Mouse (Mus musculus) C2C12 (cell line): ENCODE data around the gene Plcxd1. TPM values are rescaled to one million over a fixed set of nuclear protein-coding genes. Genes with fewer than 3 reads are reported as not detected.

Experiments used
- H3K27me3 ChIP-seq: one replicate; pipeline ENCODE4 v1.6.1; 2011; ENCODE audit not compliant: control insufficient read depth, insufficient read depth, insufficient read length
- H3K36me3 ChIP-seq: one replicate; pipeline ENCODE4 v1.6.1; 2011; ENCODE audit not compliant: control insufficient read depth, insufficient read depth
- H3K4me3 ChIP-seq: one replicate; pipeline ENCODE4 v1.5.1; 2011; ENCODE audit warnings: mild to moderate bottlenecking, control low read depth; ENCODE audit not compliant: poor library complexity, insufficient read depth, severe bottlenecking
- H3K79me2 ChIP-seq: one replicate; pipeline ENCODE4 v1.6.1; 2011; ENCODE audit not compliant: control insufficient read depth, insufficient read depth
- H3K79me3 ChIP-seq: one replicate; pipeline ENCODE4 v1.6.1; 2011; ENCODE audit warnings: low read depth, control low read depth
- H3ac ChIP-seq: one replicate; pipeline ENCODE3; 2011; ENCODE audit warnings: low read depth; ENCODE audit not compliant: control insufficient read depth, insufficient read length
- CEBPB ChIP-seq: IDR thresholded peaks from one replicate; pipeline ENCODE4 v1.6.1; 2011; ENCODE audit warnings: low read depth, mild to moderate bottlenecking, control low read depth, moderate library complexity
- CTCF ChIP-seq: IDR thresholded peaks from one replicate; pipeline ENCODE4 v1.5.1; 2011; ENCODE audit not compliant: control insufficient read depth, insufficient read depth, insufficient read length
- FOSL1 ChIP-seq: IDR thresholded peaks from one replicate; pipeline ENCODE4 v1.8.0; 2011; ENCODE audit warnings: mild to moderate bottlenecking, low read length; ENCODE audit not compliant: poor library complexity, insufficient read depth, severe bottlenecking
- MAX ChIP-seq: IDR thresholded peaks from one replicate; pipeline ENCODE4 v1.6.1; 2011; ENCODE audit warnings: mild to moderate bottlenecking, control low read depth
- MYOD1 ChIP-seq: IDR thresholded peaks from one replicate; pipeline ENCODE4 v1.6.1; 2011; ENCODE audit warnings: low read depth; ENCODE audit not compliant: control insufficient read depth, insufficient read length
- MYOG ChIP-seq: IDR thresholded peaks from one replicate; pipeline ENCODE4 v1.6.1; 2011; ENCODE audit not compliant: control insufficient read depth, insufficient read length; ENCODE audit errors: extremely low read depth
- USF1 ChIP-seq: IDR thresholded peaks from one replicate; pipeline ENCODE4 v1.6.1; 2011; ENCODE audit warnings: low read depth, mild to moderate bottlenecking, control low read depth, moderate library complexity
- polyA plus RNA-seq: library from polyadenylated mRNA; unstranded; fragments of >200 nt; fragmentation: generic; extraction: Trizol; gene quantifications from one replicate; pipeline ENCODE4 v1.2.1, GENCODE M21; 2012; ENCODE audit warnings: missing spikeins

Plcxd1 gene
- polyA plus RNA-seq, 1 experiment: 0.78 TPM

DNA sequence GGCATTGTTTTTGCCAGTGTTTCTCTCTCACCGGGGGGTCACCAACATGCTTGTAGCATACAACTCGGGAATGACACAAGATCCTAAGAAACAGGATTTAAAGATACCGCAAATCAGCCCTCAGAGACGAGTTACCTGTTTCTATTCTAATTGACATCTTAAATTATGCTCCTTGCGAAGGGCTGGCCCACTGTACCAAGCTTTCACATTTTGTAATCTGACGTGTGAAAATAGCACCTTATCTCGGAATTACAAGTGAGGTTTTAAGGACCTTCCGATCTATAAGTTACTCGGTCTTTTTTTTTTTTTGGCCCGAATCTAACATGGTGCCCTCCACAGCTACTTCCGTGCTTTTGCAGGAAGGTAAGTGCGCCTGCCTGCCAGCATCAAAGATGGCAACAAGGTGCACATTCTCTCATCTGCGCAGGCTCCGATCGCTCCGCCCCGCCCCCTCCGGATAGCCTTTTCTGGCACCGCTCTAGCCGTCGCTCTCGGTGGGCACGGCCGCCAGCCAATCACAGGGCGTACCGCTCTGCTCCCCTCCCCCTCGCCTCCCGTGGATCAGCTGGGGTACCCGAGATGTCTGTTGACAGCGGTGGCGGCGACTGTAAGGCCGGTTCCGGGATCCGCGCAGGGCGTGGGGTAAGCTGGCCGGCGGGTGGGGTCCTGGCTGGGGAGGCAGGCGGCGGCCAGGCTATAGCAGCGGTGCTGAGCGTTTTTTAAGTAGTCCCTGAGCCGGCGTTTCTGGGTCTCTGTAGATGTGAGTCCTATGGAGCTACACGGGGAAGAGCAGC, 35.7 kb downstream of the Plcxd1 start, which contains the start of gene Chfr:
TSS of gene Chfr (plus strand) at position 550 of the 794 bp plus-strand sequence.
- TF ChIP-seq CEBPB: no peak
- no peak for TF ChIP-seq USF1
- TF ChIP-seq MYOG: no peak
- TF ChIP-seq MAX: no peak
- TF ChIP-seq MYOD1: no peak
- no peak for TF ChIP-seq CTCF
- no peak for TF ChIP-seq FOSL1

DNA sequence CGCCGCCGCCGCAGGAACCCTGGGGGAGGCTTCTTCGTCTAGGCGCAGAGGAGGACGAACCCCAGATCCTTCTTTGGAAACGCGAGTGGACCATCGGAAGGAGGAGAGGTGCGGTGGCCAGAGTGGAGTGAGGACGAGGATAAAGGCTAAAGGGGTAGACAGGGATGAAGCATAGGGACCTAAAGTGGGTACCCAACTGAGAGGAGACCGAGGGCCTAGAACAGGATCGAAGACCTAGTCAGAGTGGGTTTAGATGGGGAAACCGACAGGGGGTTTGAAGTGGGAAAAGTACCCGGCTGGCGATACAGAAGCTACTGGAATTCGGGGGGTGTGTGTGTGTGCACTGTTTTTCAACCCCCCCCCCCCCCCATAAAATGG, 36.3 kb downstream of the Plcxd1 start:
- Histone ChIP-seq H3K79me3 (peaks cover 11% of the 10 kb centered on the region), H3K27me3 (no peaks in the 10 kb centered on the region), H3K4me3 (peak overlapping the region; percentile 66), H3ac (peak overlapping the region; percentile 71), H3K79me2 (peaks cover 28% of the 10 kb centered on the region), H3K36me3 (no peaks in the 10 kb centered on the region)
- TF ChIP-seq MAX: no peak
- TF ChIP-seq CEBPB: no peak
- no peak for TF ChIP-seq MYOD1
- no peak for TF ChIP-seq MYOG
- TF ChIP-seq FOSL1: no peak
- no peak for TF ChIP-seq CTCF
- TF ChIP-seq USF1: no peak

More for the DNA sequence above, 35.7 kb downstream of the Plcxd1 start, which contains the start of gene Chfr:
- Histone ChIP-seq H3K79me2 (peaks cover 28% of the 10 kb centered on the region), H3K36me3 (no peaks in the 10 kb centered on the region), H3ac (peak within 1 kb of the TSS; percentile 71), H3K4me3 (peak within 1 kb of the TSS; percentile 66), H3K27me3 (no peaks in the 10 kb centered on the region), H3K79me3 (peaks cover 11% of the 10 kb centered on the region)

DNA sequence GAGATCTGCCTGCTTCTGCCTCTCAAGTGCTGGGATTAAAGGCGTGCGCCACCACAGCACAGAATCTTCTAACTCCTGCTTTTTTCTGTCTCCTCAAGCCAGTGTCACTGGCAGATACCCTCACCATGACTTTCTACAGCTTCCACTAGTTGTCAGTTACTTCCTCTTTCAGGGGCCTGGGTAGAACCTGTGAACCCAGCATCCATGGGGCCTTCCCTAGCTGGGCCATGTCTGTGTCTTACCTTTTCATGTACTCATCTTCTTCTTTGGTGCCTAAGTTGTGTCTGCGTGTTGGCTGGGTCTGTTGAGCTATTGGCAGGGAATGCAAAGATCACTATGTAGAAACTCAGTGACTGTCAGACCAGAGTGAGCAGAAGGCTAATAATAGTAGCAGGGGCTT, 38.0 kb downstream of the Plcxd1 start:
- no peaks in the 10 kb centered on the region for H3K27me3 ChIP-seq
- peaks cover 28% of the 10 kb centered on the region for H3K79me2 ChIP-seq
- TF ChIP-seq CTCF: no peak
- TF ChIP-seq USF1: no peak
- H3K36me3 ChIP-seq: peaks cover 5% of the 10 kb centered on the region
- H3K4me3 ChIP-seq: no peak overlapping the region
- peaks cover 11% of the 10 kb centered on the region for H3K79me3 ChIP-seq
- H3ac ChIP-seq: no peak overlapping the region

DNA sequence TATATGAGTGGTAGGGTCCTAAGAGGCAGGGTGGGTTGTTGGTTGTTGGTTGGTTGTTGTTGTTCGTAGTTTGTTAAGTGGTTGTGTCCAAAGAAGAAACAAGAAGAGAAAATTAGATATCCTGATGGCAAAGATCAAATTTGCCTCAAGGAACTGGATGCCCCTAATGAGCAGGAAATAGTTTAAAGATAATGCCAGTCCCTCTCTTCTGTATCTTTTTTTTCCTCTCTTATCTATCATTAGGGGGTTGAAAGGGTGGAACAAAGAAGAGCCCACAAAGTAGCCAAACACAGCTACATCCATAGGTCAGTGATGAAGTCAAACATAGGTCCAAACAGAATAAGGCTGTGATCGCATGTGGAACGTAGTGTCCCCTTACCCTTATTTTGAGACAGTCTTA, 39.6 kb downstream of the Plcxd1 start:
- no peak for TF ChIP-seq MYOD1
- TF ChIP-seq USF1: no peak
- no peak for TF ChIP-seq MAX
- TF ChIP-seq CTCF: no peak
- TF ChIP-seq MYOG: no peak
- TF ChIP-seq CEBPB: no peak
- TF ChIP-seq FOSL1: no peak
- Histone ChIP-seq H3K79me2 (peaks cover 28% of the 10 kb centered on the region), H3K4me3 (no peak overlapping the region), H3ac (no peak overlapping the region), H3K36me3 (peaks cover 7% of the 10 kb centered on the region), H3K27me3 (no peaks in the 10 kb centered on the region), H3K79me3 (peaks cover 11% of the 10 kb centered on the region)

DNA sequence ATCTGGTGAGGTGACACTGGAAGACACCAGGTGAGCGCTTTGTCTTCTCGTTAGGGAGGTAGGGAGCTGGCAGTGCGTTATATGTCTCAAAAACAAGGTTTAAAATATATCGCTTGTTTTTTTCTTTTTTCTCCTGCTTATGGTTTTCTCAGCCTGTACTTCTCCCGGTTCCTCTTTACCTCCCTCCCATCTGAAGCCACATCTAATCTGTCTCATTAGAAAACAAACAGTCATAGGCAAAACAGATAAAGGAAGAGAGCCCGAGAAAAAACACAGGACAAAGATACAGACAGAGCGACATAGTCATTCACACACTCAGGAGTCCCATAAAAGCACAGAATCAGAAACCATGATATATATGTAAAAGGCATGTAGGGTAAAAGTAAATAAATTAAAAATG, 40.7 kb downstream of the Plcxd1 start:
- peaks cover 11% of the 10 kb centered on the region for H3K79me3 ChIP-seq
- no peaks in the 10 kb centered on the region for H3K27me3 ChIP-seq
- peaks cover 28% of the 10 kb centered on the region for H3K79me2 ChIP-seq
- H3K36me3 ChIP-seq: peaks cover 16% of the 10 kb centered on the region
- TF ChIP-seq CTCF (no peak), USF1 (no peak), MYOD1 (no peak), CEBPB (no peak), FOSL1 (no peak), MYOG (no peak), MAX (no peak)
- no peak overlapping the region for H3K4me3 ChIP-seq
- no peak overlapping the region for H3ac ChIP-seq

DNA sequence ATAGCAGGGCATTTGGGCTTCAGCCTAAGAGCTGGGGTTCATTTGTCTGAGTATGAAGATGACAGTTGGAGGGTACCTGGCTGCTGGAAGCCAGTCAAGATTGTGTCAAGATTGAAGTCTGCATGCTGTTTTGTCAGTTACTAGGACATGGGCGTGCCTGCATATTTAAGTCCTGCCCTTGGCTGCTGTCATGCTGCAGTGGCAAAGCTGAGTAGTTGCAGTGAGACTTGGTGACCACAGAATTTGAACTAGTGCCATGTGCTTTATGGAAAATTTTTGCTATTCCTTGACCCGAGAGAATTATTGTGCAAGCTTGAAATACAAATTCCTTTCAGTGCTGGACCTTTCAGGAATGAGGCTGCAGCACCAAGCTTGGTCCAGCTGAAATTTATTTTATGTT, 42.5 kb downstream of the Plcxd1 start:
- H3K79me2 ChIP-seq: peaks cover 16% of the 10 kb centered on the region
- H3K27me3 ChIP-seq: no peaks in the 10 kb centered on the region
- peaks cover 5% of the 10 kb centered on the region for H3K79me3 ChIP-seq
- H3K36me3 ChIP-seq: peaks cover 26% of the 10 kb centered on the region
- H3ac ChIP-seq: no peak overlapping the region
- H3K4me3 ChIP-seq: no peak overlapping the region
- TF ChIP-seq FOSL1 (no peak), MAX (no peak), USF1 (no peak), CEBPB (no peak), MYOD1 (no peak), MYOG (no peak), CTCF (no peak)
